Mouse (Mus musculus) hindbrain, postnatal 0 days (tissue): Measurements from ENCODE around the gene Cnpy1. TPM values are rescaled to one million over a fixed set of nuclear protein-coding genes. Genes with fewer than 3 reads are reported as not detected.
A peak's percentile ranks its signal among the peaks of the same experiment; 100 is the strongest.

ENCODE experiments used
- ATAC-seq: fragments of 200-750 bp; cut with Nextera tagmentation; 2 replicates; pipeline ENCODE4 v1.8.0; 2017; ENCODE audit warnings: mild to moderate bottlenecking, moderate TSS enrichment, moderate library complexity
- DNase-seq: peaks from one replicate; pipeline ENCODE4 v3.0.0-alpha.2; 2015; ENCODE audit warnings: low spot score
- H3K27ac ChIP-seq: fragments of 300-500 bp; sonication (generic); 2 replicates; pipeline ENCODE4 v1.5.1; 2014; ENCODE audit warnings: mild to moderate bottlenecking
- H3K27me3 ChIP-seq: fragments of 300-500 bp; sonication (generic); 2 replicates; pipeline ENCODE4 v1.6.1; 2014; ENCODE audit warnings: low read length, mixed read lengths; ENCODE audit not compliant: insufficient read depth
- H3K36me3 ChIP-seq: fragments of 300-500 bp; sonication (generic); 2 replicates; pipeline ENCODE4 v1.6.1; 2014; ENCODE audit warnings: low read length, mixed read lengths; ENCODE audit not compliant: insufficient read depth
- H3K4me1 ChIP-seq: fragments of 300-500 bp; sonication (generic); 2 replicates; pipeline ENCODE4 v1.6.1; 2014; ENCODE audit warnings: antibody characterized with exemption, low read length, mixed read lengths; ENCODE audit not compliant: insufficient read depth
- H3K4me2 ChIP-seq: fragments of 300-500 bp; sonication (generic); 2 replicates; pipeline ENCODE4 v1.6.1; 2014; ENCODE audit warnings: low read depth, mild to moderate bottlenecking, low read length, moderate library complexity, mixed read lengths
- H3K4me3 ChIP-seq: fragments of 300-500 bp; sonication (generic); 2 replicates; pipeline ENCODE4 v1.5.1; 2014; ENCODE audit warnings: low read length
- H3K9ac ChIP-seq: fragments of 300-500 bp; sonication (generic); replicated peaks from 2 replicates; pipeline ENCODE4 v1.6.1; 2014; ENCODE audit warnings: mild to moderate bottlenecking, low read length, moderate library complexity, mixed read lengths
- H3K9me3 ChIP-seq: fragments of 300-500 bp; sonication (generic); 2 replicates; pipeline ENCODE4 v1.6.1; 2016; ENCODE audit warnings: low read length, mixed read lengths
- CTCF ChIP-seq: IDR thresholded peaks from 2 replicates; pipeline ENCODE4 v1.5.1; 2016; ENCODE audit warnings: antibody characterized with exemption, control low read depth, low read depth
- WGBS: fragments of 180-500 bp; shearing (Covaris S2); extraction: QIAGEN DNeasy Blood & Tissue Kit; methylation state at CpG from one replicate; pipeline ENCODE4 v1.1.7; 2014; 5-methylcytosine and 5-hydroxymethylcytosine counted together
- polyA plus RNA-seq: library from polyadenylated mRNA; unstranded; fragments of >200 nt; fragmentation: Nextera tagmentation; extraction: Ambion mirVana; gene quantifications from 2 replicates; pipeline ENCODE4 v1.2.1, GENCODE M21; 2015
- total RNA-seq: library from RNA; depleted of rRNA; stranded (reverse); fragments of >200 nt; gene quantifications from 2 replicates; pipeline ENCODE4 v1.2.3, GENCODE M21; 2014

The Cnpy1 gene
- total and polyA plus RNA-seq, 2 experiments from 2014 or later: 31.7 to 45.6 TPM

DNA sequence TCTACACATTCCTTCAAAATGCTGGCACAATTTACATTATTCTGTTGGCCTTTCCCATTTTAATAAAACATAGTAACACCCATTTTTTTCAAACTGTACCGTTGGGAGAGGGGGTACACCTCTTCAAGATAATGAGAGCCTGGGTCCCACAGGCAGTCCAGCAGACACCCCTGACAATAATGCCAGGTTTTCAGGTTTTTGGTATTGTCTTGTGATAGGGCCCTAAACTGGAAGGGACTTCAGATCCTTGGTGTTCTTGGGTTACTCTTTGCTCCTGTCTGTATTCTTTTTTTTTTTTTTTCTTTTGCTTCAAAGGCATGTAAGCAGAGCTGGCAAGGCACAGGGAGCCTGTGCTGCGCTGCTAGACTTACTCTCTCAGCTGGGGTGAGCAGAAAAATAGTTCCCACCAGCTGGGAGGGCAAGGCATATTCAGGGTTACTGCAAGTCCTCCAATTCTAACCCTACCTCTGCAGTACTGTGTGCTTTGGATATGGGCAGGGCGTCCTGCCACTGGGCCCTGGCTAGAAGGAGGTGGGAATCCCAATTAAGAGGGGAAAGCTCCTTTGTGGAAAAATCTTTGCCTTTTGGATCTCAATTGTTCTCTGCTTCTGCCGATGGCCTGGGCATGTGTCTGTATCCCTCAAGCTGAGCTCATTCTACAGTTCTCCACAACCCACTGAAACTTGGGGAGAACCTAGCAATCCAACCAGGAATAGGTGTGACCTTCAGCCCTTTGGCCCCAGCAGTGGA lies 72.5 kb downstream of the Cnpy1 start:
- ATAC-seq (no peak), DNase-seq (no peak)
- Histone ChIP-seq H3K4me2 (0 out of 2 replicates have a peak overlapping the region, but pooled peaks have one; percentile 7), H3K9ac (no peak overlapping the region), H3K9me3 (no peaks in the 10 kb centered on the region), H3K36me3 (no peaks in the 10 kb centered on the region), H3K4me1 (no peaks in the 10 kb centered on the region), H3K4me3 (no peak overlapping the region), H3K27me3 (peaks cover 51% of the 10 kb centered on the region), H3K27ac (peak overlapping the region; percentile 80; the same call in 1 of the 2 replicates)
- 14% methylated on average over 4 of the region's 4 CpGs for WGBS
- no peak for TF ChIP-seq CTCF

DNA sequence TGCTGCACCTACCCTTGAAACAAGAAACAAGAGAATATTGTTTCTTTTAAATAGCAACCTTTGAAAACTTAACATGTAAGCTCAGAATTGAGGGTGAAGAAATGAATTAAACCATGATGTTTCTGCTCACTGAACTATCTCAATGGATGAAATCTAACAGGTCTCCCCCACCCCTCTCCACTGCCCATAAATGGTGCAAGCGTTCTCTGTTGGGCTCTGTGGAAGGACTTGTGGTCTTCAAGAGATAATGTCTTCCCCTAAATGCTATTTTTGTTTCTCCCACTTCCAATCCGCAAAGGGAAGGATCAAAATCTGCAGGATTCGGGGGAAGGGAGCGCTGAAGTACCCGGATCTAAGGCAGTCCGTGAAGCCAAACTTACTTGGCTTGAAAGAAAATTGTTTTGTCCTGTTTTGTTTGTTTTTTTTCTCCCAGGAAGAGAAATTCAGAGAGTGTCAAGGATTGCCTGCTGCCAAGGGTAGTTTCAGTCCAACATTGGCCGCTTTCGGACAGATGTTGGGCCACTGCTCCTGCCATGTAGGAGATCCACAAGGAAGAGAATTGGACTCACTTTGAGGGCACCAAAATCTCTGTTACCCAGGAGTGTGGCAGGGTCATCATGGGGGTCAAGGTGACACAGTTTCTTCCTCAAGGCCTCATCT lies 73.2 kb downstream of the Cnpy1 start:
- H3K27ac ChIP-seq: no peak overlapping the region
- DNase-seq (no peak), ATAC-seq (no peak)
- TF ChIP-seq CTCF: no peak
- H3K36me3 ChIP-seq: no peaks in the 10 kb centered on the region
- no peak overlapping the region for H3K4me2 ChIP-seq
- no peak overlapping the region for H3K4me3 ChIP-seq
- no peak overlapping the region for H3K9ac ChIP-seq
- no peaks in the 10 kb centered on the region for H3K4me1 ChIP-seq
- 9% methylated on average over 8 of the region's 8 CpGs for WGBS
- peaks cover 48% of the 10 kb centered on the region for H3K27me3 ChIP-seq
- no peaks in the 10 kb centered on the region for H3K9me3 ChIP-seq

DNA sequence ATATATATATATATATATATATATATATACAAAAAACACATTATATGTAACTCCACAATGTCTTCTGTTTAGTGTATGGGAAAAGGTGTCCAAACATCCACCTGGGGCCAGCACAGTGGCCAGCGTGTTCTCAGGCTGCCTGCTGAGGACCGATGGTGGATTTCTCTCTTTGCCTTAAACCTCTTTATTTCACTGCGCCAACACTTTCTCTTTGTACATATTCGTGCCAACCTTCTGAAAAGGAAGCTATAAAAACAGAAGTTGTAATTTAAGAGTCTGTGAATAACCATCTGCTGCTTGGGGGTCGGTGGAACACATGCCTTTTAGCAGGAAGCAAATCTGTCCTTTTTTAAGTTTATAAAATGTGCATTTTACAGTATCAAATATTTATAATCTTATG lies 73.9 kb downstream of the Cnpy1 start:
- no peak for ATAC-seq
- H3K27me3 ChIP-seq: peaks cover 44% of the 10 kb centered on the region
- no peak overlapping the region for H3K9ac ChIP-seq
- no peak for TF ChIP-seq CTCF
- 19% methylated on average over 5 of the region's 5 CpGs for WGBS
- no peak overlapping the region for H3K4me3 ChIP-seq
- H3K9me3 ChIP-seq: no peaks in the 10 kb centered on the region
- no peaks in the 10 kb centered on the region for H3K4me1 ChIP-seq
- no peak for DNase-seq
- H3K4me2 ChIP-seq: peak overlapping the region; percentile 28; the same call in 1 of the 2 replicates
- H3K36me3 ChIP-seq: no peaks in the 10 kb centered on the region
- no peak overlapping the region for H3K27ac ChIP-seq

DNA sequence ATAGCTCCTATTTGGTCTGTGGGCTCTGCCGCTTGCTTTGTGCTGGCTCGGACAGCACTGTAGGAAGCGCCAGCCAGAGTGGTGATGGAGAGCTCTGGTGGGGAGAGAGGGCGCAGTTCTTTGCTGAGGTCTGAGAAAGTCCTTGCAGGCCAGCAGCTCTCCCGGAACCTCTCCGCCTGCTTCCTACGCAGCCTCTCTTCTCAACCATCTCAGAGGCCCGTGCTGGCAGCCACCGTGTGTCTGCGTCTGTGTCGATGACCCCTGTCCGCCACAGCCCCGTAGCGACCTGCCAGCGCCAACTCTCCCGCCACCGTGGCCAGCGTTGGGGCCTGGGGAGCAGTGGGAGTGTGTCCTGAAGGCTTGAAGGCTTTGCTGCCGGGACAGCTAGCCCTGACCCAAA lies 74.7 kb downstream of the Cnpy1 start:
- no peak for DNase-seq
- peak overlapping the region; percentile 40 for H3K9ac ChIP-seq
- H3K27me3 ChIP-seq: peaks cover 40% of the 10 kb centered on the region
- peak overlapping the region; percentile 62 for H3K4me2 ChIP-seq
- H3K27ac ChIP-seq: no peak overlapping the region
- TF ChIP-seq CTCF: no peak
- no peaks in the 10 kb centered on the region for H3K4me1 ChIP-seq
- 6% methylated on average over 19 of the region's 19 CpGs for WGBS
- H3K36me3 ChIP-seq: no peaks in the 10 kb centered on the region
- H3K4me3 ChIP-seq: peak overlapping the region; percentile 21
- ATAC-seq: no peak
- H3K9me3 ChIP-seq: no peaks in the 10 kb centered on the region

DNA sequence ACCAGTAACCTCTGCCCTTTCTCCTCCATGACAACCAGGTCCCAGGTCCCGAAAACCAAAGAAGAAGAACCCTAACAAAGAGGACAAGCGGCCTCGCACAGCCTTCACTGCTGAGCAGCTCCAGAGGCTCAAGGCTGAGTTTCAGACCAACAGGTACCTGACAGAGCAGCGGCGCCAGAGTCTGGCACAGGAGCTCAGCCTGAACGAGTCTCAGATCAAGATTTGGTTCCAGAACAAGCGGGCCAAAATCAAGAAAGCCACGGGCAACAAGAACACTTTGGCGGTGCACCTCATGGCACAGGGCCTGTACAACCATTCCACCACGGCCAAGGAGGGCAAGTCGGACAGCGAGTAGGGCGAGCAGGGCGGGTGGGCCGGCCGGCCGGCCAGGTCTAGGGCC lies 75.5 kb downstream of the Cnpy1 start:
- Histone ChIP-seq H3K4me1 (no peaks in the 10 kb centered on the region), H3K9me3 (no peaks in the 10 kb centered on the region), H3K9ac (0 out of 2 replicates have a peak overlapping the region, but pooled peaks have one; percentile 76), H3K36me3 (no peaks in the 10 kb centered on the region), H3K4me3 (peak overlapping the region; percentile 49), H3K4me2 (peak overlapping the region; percentile 62), H3K27me3 (peaks cover 39% of the 10 kb centered on the region), H3K27ac (no peak overlapping the region)
- no peak for TF ChIP-seq CTCF
- DNase-seq (no peak), ATAC-seq (no peak)
- WGBS: 9% methylated on average over 17 of the region's 17 CpGs

DNA sequence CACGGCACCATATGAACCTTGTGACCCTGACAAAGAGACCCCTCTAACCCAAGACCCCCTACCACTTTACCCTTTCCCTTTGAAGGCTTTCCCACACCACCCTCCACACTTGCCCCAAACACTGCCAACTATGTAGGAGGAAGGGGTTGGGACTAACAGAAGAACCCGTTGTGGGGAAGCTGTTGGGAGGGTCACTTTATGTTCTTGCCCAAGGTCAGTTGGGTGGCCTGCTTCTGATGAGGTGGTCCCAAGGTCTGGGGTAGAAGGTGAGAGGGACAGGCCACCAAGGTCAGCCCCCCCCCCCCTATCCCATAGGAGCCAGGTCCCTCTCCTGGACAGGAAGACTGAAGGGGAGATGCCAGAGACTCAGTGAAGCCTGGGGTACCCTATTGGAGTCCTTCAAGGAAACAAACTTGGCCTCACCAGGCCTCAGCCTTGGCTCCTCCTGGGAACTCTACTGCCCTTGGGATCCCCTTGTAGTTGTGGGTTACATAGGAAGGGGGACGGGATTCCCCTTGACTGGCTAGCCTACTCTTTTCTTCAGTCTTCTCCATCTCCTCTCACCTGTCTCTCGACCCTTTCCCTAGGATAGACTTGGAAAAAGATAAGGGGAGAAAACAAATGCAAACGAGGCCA lies 76.3 kb downstream of the Cnpy1 start:
- no peak for ATAC-seq
- H3K4me2 ChIP-seq: peak overlapping the region; percentile 62
- no peak for TF ChIP-seq CTCF
- peak overlapping the region; percentile 49 for H3K4me3 ChIP-seq
- no peaks in the 10 kb centered on the region for H3K4me1 ChIP-seq
- H3K9ac ChIP-seq: peak overlapping the region; percentile 76
- no peak for DNase-seq
- WGBS: 3% methylated on average over 5 of the region's 5 CpGs
- H3K27ac ChIP-seq: peak overlapping the region; percentile 86
- H3K27me3 ChIP-seq: peaks cover 33% of the 10 kb centered on the region
- no peaks in the 10 kb centered on the region for H3K9me3 ChIP-seq
- no peaks in the 10 kb centered on the region for H3K36me3 ChIP-seq
